Mouse (Mus musculus): ENCODE measurements around the gene 1110008P14Rik.

Gene 1110008P14Rik

GRCm38 (mm10) chr2:32342539-32343350 lies 39.0 kb downstream of the 1110008P14Rik start:
- no peak for DNase-seq (ENCODE audit: low spot score)

GRCm38 (mm10) chr2:32342039-32342438 lies 39.7 kb downstream of the 1110008P14Rik start:
- no peak for DNase-seq (ENCODE audit: low spot score)

- DNase-seq (ENCODE audit: low spot score) = no peak
Measured at GRCm38 (mm10) chr2:32341634-32341939, 40.2 kb downstream of the 1110008P14Rik start.

GRCm38 (mm10) chr2:32340836-32341633 lies 40.7 kb downstream of the 1110008P14Rik start:
- no peak for DNase-seq (ENCODE audit: low spot score)

GRCm38 (mm10) chr2:32339912-32340642 lies 41.7 kb downstream of the 1110008P14Rik start:
- DNase-seq (ENCODE audit: low spot score) = no peak

GRCm38 (mm10) chr2:32335888-32336287 lies 45.9 kb downstream of the 1110008P14Rik start:
- no peak for DNase-seq (ENCODE audit: low spot score)

GRCm38 (mm10) chr2:32332159-32332558 lies 49.6 kb downstream of the 1110008P14Rik start:
- DNase-seq (ENCODE audit: low spot score) = no peak

GRCm38 (mm10) chr2:32329531-32329930 lies 52.2 kb downstream of the 1110008P14Rik start:
- DNase-seq (ENCODE audit: low spot score) = no peak

- DNase-seq (ENCODE audit: low spot score) = no peak
Measured at GRCm38 (mm10) chr2:32328911-32329460, 52.8 kb downstream of the 1110008P14Rik start.

GRCm38 (mm10) chr2:32327200-32327599 lies 54.5 kb downstream of the 1110008P14Rik start:
- DNase-seq (ENCODE audit: low spot score) = no peak

Measured in c-Kit-positive CD71-positive TER-119-positive erythroid progenitor cells, embryonic 14.5 days (primary cell).